ENCODE assay signal across 26 mouse cellular contexts in the genomic region with DNA sequence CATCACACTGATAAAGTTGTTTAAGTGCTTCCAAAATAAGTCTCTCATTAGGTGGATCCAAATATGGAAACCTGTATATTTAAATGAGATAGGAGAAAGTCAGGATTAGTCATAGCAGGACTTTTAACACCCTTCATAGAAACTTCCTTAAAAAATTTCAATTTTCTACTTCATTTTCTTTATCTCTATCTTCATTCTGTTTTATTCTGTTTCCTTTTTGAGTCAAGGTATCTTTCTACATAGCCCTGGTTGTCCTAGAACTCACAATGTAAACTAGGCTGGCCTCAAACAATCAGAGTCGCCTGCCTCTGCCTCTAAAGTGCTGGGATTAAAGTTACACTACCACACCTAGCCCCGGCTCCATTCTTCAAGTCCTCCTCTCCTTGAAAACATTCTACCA.
"Had no signal": no experiment of that assay in that cellular context is flagged by ENCODE, and none has a peak within 500 bp of the region (broad histone marks: within the 10 kb centered on the region; RNA-seq: fewer than 3 reads in every experiment).

No protein-coding gene starts in this region.

- H3K9me3 ChIP-seq: embryonic facial prominence, embryonic 10.5 days; embryonic facial prominence, embryonic 12.5 days; embryonic facial prominence, embryonic 13.5 days; embryonic facial prominence, embryonic 15.5 days; forebrain, embryonic 10.5 days; forebrain, embryonic 12.5 days; forebrain, embryonic 15.5 days; heart, embryonic 10.5 days had no signal

- H3K4me2 ChIP-seq: embryonic facial prominence, embryonic 12.5 days; embryonic facial prominence, embryonic 13.5 days; embryonic facial prominence, embryonic 15.5 days; forebrain, embryonic 12.5 days; forebrain, embryonic 15.5 days had no signal

- DNase-seq: cerebellum, adult 9-11 months; cerebellum, postnatal 10 days; cerebellum, postnatal 14 days; cerebellum, postnatal 25 days; cerebellum, postnatal 36 days; embryo, embryonic 11 days; forebrain, postnatal 0 days; gastrocnemius, adult 2 months; gastrocnemius, postnatal 10 days; gastrocnemius, postnatal 14 days; gastrocnemius, postnatal 25 days; gastrocnemius, postnatal 36 days; heart, adult 11 months; heart, adult 18-20 months; heart, adult 2 months had no signal

- H3K4me3 ChIP-seq: embryonic facial prominence, embryonic 10.5 days; embryonic facial prominence, embryonic 12.5 days; embryonic facial prominence, embryonic 13.5 days; embryonic facial prominence, embryonic 15.5 days; erythroblast, embryonic 14.5 days; forebrain, embryonic 10.5 days; forebrain, embryonic 12.5 days; forebrain, embryonic 15.5 days; gastrocnemius, adult 2 months; heart, adult 2 months; heart, embryonic 10.5 days had no signal

- H3K27me3 ChIP-seq: embryonic facial prominence, embryonic 12.5 days; embryonic facial prominence, embryonic 13.5 days; embryonic facial prominence, embryonic 15.5 days; forebrain, embryonic 12.5 days; forebrain, embryonic 15.5 days had no signal

- H3K27ac ChIP-seq: embryonic facial prominence, embryonic 10.5 days; embryonic facial prominence, embryonic 12.5 days; embryonic facial prominence, embryonic 13.5 days; embryonic facial prominence, embryonic 15.5 days; forebrain, embryonic 10.5 days; forebrain, embryonic 12.5 days; forebrain, embryonic 15.5 days; gastrocnemius, adult 2 months; heart, adult 2 months; heart, embryonic 10.5 days had no signal

- H3K4me1 ChIP-seq: embryonic facial prominence, embryonic 10.5 days; embryonic facial prominence, embryonic 12.5 days; embryonic facial prominence, embryonic 13.5 days; embryonic facial prominence, embryonic 15.5 days; forebrain, embryonic 10.5 days; forebrain, embryonic 12.5 days; forebrain, embryonic 15.5 days; heart, embryonic 10.5 days had no signal

- H3K9ac ChIP-seq: embryonic facial prominence, embryonic 12.5 days; embryonic facial prominence, embryonic 13.5 days; embryonic facial prominence, embryonic 15.5 days; forebrain, embryonic 12.5 days; forebrain, embryonic 15.5 days; forebrain, postnatal 0 days had no signal

- ATAC-seq: forebrain, embryonic 14.5 days; forebrain, embryonic 15.5 days; forebrain, embryonic 16.5 days; forebrain, postnatal 0 days had no signal
